12 mouse cellular contexts compared by ENCODE assay signal in the genomic region with DNA sequence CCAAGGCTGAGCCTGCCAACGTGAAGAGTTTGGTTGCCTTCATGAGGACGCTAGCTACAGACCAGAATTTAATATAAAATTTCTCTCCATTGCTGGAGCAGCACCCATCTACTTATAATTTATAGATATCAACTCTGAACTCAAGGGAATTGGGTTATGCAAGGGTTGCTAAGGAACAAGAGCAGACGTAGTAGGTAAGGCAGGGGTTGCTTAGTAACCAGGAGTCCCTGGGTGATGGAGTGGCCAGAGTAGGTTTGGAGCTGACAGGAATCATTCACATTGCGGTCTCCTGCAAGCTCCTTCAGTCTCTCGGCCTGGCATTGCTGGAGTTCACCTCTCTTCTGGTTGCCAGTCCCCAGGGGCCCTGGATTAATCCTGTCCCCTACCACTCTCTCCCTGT. TPM values are rescaled to one million over a fixed set of nuclear protein-coding genes. Genes with fewer than 3 reads are reported as not detected.
DNase-seq lines count a peak whose midpoint lies in the region; ATAC-seq lines count a peak whose summit lies in the region.
"Had no signal": no experiment of that assay in that cellular context is flagged by ENCODE, and none has a peak within 500 bp of the region (broad histone marks: within the 10 kb centered on the region; RNA-seq: fewer than 3 reads in every experiment).

No protein-coding gene starts in this region.

- peaks cover 9% of the 10 kb centered on the region for H3K4me1 ChIP-seq in hindbrain, embryonic 14.5 days (replicated peaks; ENCODE audit: control insufficient read depth, insufficient read depth, low read length)
- H3K4me1 ChIP-seq in neural tube, embryonic 14.5 days (ENCODE audit: control insufficient read depth, insufficient read depth, low read length), result peaks cover 4% of the 10 kb centered on the region; the same call in 1 of the 2 replicates
- H3K4me1 ChIP-seq: embryonic facial prominence, embryonic 12.5 days had no signal

- DNase-seq in left cerebral cortex, postnatal 25 days (ENCODE audit: low spot score in 2 of 2), result peak; percentile 18 to 21
- no peak for DNase-seq in left cerebral cortex, adult 11 months (ENCODE audit: low spot score)
- DNase-seq in brain, embryonic 18.5 days (ENCODE audit: low read depth, low spot score), result peak; percentile 34
- DNase-seq in hindbrain, embryonic 14.5 days (ENCODE audit: low spot score), result peak; percentile 45
- no peak for DNase-seq in cerebellum, adult 9-11 months
- DNase-seq in adrenal gland, adult 8-10 months, result no peak

- no peak overlapping the region for H3K9ac ChIP-seq in hindbrain, embryonic 14.5 days
- H3K9ac ChIP-seq in neural tube, embryonic 14.5 days (replicated peaks; ENCODE audit: low read depth, low read length), result no peak overlapping the region
- H3K9ac ChIP-seq: embryonic facial prominence, embryonic 12.5 days; lung, embryonic 14.5 days had no signal

- 0 out of 2 replicates have a peak overlapping the region, but pooled peaks have one; percentile 2 for H3K4me2 ChIP-seq in hindbrain, embryonic 14.5 days (replicated peaks)
- no peak overlapping the region for H3K4me2 ChIP-seq in neural tube, embryonic 14.5 days (ENCODE audit: low read depth, low read length)
- H3K4me2 ChIP-seq: embryonic facial prominence, embryonic 12.5 days; lung, embryonic 14.5 days had no signal

- ATAC-seq in hindbrain, embryonic 14.5 days (ENCODE audit: low FRiP score), result peak; percentile 66
- ATAC-seq in neural tube, embryonic 14.5 days (ENCODE audit: low read depth), result peak; percentile 76

- no peaks in the 10 kb centered on the region for H3K36me3 ChIP-seq in hindbrain, embryonic 14.5 days (replicated peaks; ENCODE audit: control insufficient read depth, insufficient read depth)
- H3K36me3 ChIP-seq in neural tube, embryonic 14.5 days (ENCODE audit: control insufficient read depth, insufficient read depth, low read length), result no peaks in the 10 kb centered on the region
- H3K36me3 ChIP-seq: embryonic facial prominence, embryonic 12.5 days had no signal

- no peak overlapping the region for H3K4me3 ChIP-seq in hindbrain, embryonic 14.5 days (replicated peaks; ENCODE audit: low read length)
- H3K4me3 ChIP-seq in neural tube, embryonic 14.5 days (ENCODE audit: low read depth, low read length), result no peak overlapping the region
- H3K4me3 ChIP-seq: embryonic facial prominence, embryonic 12.5 days; myocyte had no signal

- WGBS in hindbrain, embryonic 14.5 days, result 51% methylated on average over 5 of the region's 5 CpGs
- 48% methylated on average over 5 of the region's 5 CpGs for WGBS in neural tube, embryonic 14.5 days

- H3K27ac ChIP-seq in hindbrain, embryonic 14.5 days, result no peak overlapping the region; the same call in 1 of the 2 replicates
- H3K27ac ChIP-seq in neural tube, embryonic 14.5 days (ENCODE audit: low read depth, low read length), result no peak overlapping the region
- H3K27ac ChIP-seq: embryonic facial prominence, embryonic 12.5 days; kidney, postnatal 0 days had no signal

- intact Hi-C loops in left cerebral cortex, postnatal 25 days (cut with DNase I), result loop anchor here (5.0 to 10.0 kb wide), 3 partner anchors 288 to 386 kb away; a partner anchor contains a TSS

- H3K9me3 ChIP-seq in hindbrain, embryonic 14.5 days (ENCODE audit: control insufficient read depth, low read length), result no peaks in the 10 kb centered on the region
- no peaks in the 10 kb centered on the region for H3K9me3 ChIP-seq in neural tube, embryonic 14.5 days (ENCODE audit: control insufficient read depth, low read length)
- H3K9me3 ChIP-seq: embryonic facial prominence, embryonic 12.5 days had no signal

- H3K27me3 ChIP-seq in hindbrain, embryonic 14.5 days (ENCODE audit: control insufficient read depth, insufficient read depth, low read length), result no peaks in the 10 kb centered on the region
- no peaks in the 10 kb centered on the region for H3K27me3 ChIP-seq in neural tube, embryonic 14.5 days (ENCODE audit: control insufficient read depth, insufficient read depth, low read length)
- H3K27me3 ChIP-seq: embryonic facial prominence, embryonic 12.5 days had no signal

RNA-seq across cellular contexts. Expression of a gene that starts 32.3 kb away (rescaled TPM):
- total RNA-seq in left cerebral cortex, postnatal 25 days (2021), result 100 to 1,000 TPM; 317 to 338 TPM
- 35.4 and 42.7 TPM in 2 replicates for polyA plus RNA-seq in hindbrain, embryonic 14.5 days (2014; fragmentation: Nextera tagmentation; extraction: Ambion mirVana)
- polyA plus RNA-seq in neural tube, embryonic 14.5 days (2014; fragmentation: Nextera tagmentation; extraction: Ambion mirVana), result 36.2 and 41.3 TPM in 2 replicates
- 1 to 10 TPM; 3.3 to 6.9 (median 5.3) TPM for total RNA-seq in adrenal gland, adult 8-10 months (2022)
- total RNA-seq: liver, adult 2 months had no signal
- polyA plus RNA-seq: liver, adult 2 months; myocyte had no signal

RNA-seq across cellular contexts. Expression of a gene that starts 42.6 kb away (rescaled TPM):
- 10 to 100 TPM; 10.3 to 11.3 TPM for total RNA-seq in left cerebral cortex, postnatal 25 days (2021)
- 6.3 and 8.6 TPM in 2 replicates for polyA plus RNA-seq in hindbrain, embryonic 14.5 days (2014; fragmentation: Nextera tagmentation; extraction: Ambion mirVana)
- 5.4 and 7.0 TPM in 2 replicates for polyA plus RNA-seq in neural tube, embryonic 14.5 days (2014; fragmentation: Nextera tagmentation; extraction: Ambion mirVana)
- total RNA-seq in adrenal gland, adult 8-10 months (2022), result 10 to 100 TPM; 24.5 to 29.3 (median 26.0) TPM

RNA-seq across cellular contexts. Expression of a gene that starts 54.5 kb away (rescaled TPM):
- 10 to 100 TPM; 23.8 to 25.0 TPM for total RNA-seq in left cerebral cortex, postnatal 25 days (2021)
- 30.4 and 30.7 TPM in 2 replicates for polyA plus RNA-seq in hindbrain, embryonic 14.5 days (2014; fragmentation: Nextera tagmentation; extraction: Ambion mirVana)
- polyA plus RNA-seq in neural tube, embryonic 14.5 days (2014; fragmentation: Nextera tagmentation; extraction: Ambion mirVana), result 29.3 and 32.0 TPM in 2 replicates
- 10 to 100 TPM; 16.1 to 22.6 (median 21.0) TPM for total RNA-seq in adrenal gland, adult 8-10 months (2022)

RNA-seq across cellular contexts. Expression of a gene that starts 56.9 kb away (rescaled TPM):
- total RNA-seq in left cerebral cortex, postnatal 25 days (2021), result 10 to 100 TPM; 37.5 to 47.1 TPM
- polyA plus RNA-seq in hindbrain, embryonic 14.5 days (2014; fragmentation: Nextera tagmentation; extraction: Ambion mirVana), result 17.8 and 21.5 TPM in 2 replicates
- 23.9 and 27.3 TPM in 2 replicates for polyA plus RNA-seq in neural tube, embryonic 14.5 days (2014; fragmentation: Nextera tagmentation; extraction: Ambion mirVana)
- total RNA-seq in adrenal gland, adult 8-10 months (2022), result 10 to 100 TPM in 2 of 4 experiments, 1 to 10 TPM in 2; 6.9 to 17.8 (median 11.7) TPM

Comparison
In these comparisons a context has a peak if more than half of its experiments do, and no peak if none do; other contexts are left out.
1. DNase-seq: peak in left cerebral cortex, postnatal 25 days (2 of 2), brain, embryonic 18.5 days (single experiment) and hindbrain, embryonic 14.5 days (single experiment); none in left cerebral cortex, adult 11 months (single experiment), cerebellum, adult 9-11 months (single experiment) and adrenal gland, adult 8-10 months (single experiment).
2. RNA of a gene that starts 32.3 kb away (total RNA-seq): 317 to 338 TPM in left cerebral cortex, postnatal 25 days; 3.3 to 6.9 TPM in adrenal gland, adult 8-10 months; every median in the first group is over 10 times any median in the second.